Mouse (Mus musculus): Measurements from ENCODE around the gene Ap1ar. TPM values are rescaled to one million over a fixed set of nuclear protein-coding genes. Genes with fewer than 3 reads are reported as not detected.

Ap1ar gene
- polyA plus RNA-seq, 1 experiment from 2014 or later, result 32.2 TPM

DNA sequence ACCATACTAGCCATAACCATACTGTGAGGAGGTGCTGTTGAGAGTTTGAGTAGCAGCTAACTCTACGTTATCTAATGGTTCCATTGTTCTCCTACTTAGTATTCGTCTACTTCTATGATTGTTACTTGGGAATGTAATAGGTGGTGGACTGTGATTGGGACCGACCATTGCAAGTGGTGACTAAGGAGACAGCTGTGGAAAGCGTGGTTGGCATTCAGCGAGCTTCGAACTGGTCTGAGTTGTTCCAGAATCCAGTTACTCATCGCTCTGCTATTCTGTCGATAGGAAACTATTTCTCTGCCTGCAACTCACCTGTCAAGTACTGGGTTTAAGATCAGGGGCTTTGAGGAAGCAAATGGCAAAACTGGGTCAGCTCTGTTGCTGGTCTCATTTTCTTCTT lies 36.2 kb downstream of the Ap1ar start:
- Histone ChIP-seq H3K27ac (replicated peaks) (no peak overlapping the region), H3K27me3 (ENCODE audit: control insufficient read depth, insufficient read depth, low read length) (no peaks in the 10 kb centered on the region), H3K4me1 (replicated peaks; ENCODE audit: control insufficient read depth, insufficient read depth) (no peaks in the 10 kb centered on the region), H3K36me3 (ENCODE audit: control insufficient read depth, insufficient read depth, low read length) (no peaks in the 10 kb centered on the region), H3K9me3 (ENCODE audit: control insufficient read depth, low read length) (no peaks in the 10 kb centered on the region), H3K9ac (ENCODE audit: low read length) (no peak overlapping the region), H3K4me3 (ENCODE audit: low read depth, low read length) (no peak overlapping the region), H3K4me2 (replicated peaks; ENCODE audit: low read depth) (no peak overlapping the region)
- 88% methylated on average over 8 of the region's 8 CpGs for WGBS
- TF ChIP-seq EP300 (optimal IDR thresholded peaks at IDR 0.05) (no peak), CTCF (IDR thresholded peaks at IDR 0.05; ENCODE audit: low read depth) (no peak)
- ATAC-seq (ENCODE audit: low FRiP score, low TSS enrichment) (no peak), DNase-seq (ENCODE audit: low spot score) (no peak)

DNA sequence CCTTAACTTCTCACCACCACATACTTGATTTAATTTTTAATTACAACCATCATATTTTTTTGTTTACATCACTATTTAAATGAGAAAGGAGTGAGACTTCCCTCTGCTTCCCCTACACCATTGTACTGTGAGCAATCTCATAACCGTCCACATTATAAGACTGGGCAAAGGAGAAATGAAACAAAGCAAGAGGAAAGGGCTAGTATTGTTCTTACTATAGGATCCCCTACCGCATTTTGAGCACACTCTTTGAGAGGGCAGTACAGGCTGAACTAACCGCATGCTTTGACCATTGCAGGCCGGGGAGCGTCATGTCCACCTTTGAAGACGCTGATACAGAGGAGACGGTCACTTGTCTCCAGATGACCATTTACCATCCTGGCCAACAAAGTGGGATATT lies 41.1 kb downstream of the Ap1ar start:
- H3K4me2 ChIP-seq (replicated peaks; ENCODE audit: low read depth), result no peak overlapping the region
- no peaks in the 10 kb centered on the region for H3K4me1 ChIP-seq (replicated peaks; ENCODE audit: control insufficient read depth, insufficient read depth)
- no peak overlapping the region for H3K4me3 ChIP-seq (ENCODE audit: low read depth, low read length)
- ATAC-seq (ENCODE audit: low FRiP score, low TSS enrichment) (no peak), DNase-seq (ENCODE audit: low spot score) (no peak)
- no peaks in the 10 kb centered on the region for H3K36me3 ChIP-seq (ENCODE audit: control insufficient read depth, insufficient read depth, low read length)
- TF ChIP-seq EP300 (optimal IDR thresholded peaks at IDR 0.05), result no peak
- TF ChIP-seq CTCF (IDR thresholded peaks at IDR 0.05; ENCODE audit: low read depth), result no peak
- H3K9ac ChIP-seq (ENCODE audit: low read length), result no peak overlapping the region
- H3K27me3 ChIP-seq (ENCODE audit: control insufficient read depth, insufficient read depth, low read length), result no peaks in the 10 kb centered on the region
- no peak overlapping the region for H3K27ac ChIP-seq (replicated peaks)
- WGBS, result 96% methylated on average over 7 of the region's 7 CpGs
- no peaks in the 10 kb centered on the region for H3K9me3 ChIP-seq (ENCODE audit: control insufficient read depth, low read length)

DNA sequence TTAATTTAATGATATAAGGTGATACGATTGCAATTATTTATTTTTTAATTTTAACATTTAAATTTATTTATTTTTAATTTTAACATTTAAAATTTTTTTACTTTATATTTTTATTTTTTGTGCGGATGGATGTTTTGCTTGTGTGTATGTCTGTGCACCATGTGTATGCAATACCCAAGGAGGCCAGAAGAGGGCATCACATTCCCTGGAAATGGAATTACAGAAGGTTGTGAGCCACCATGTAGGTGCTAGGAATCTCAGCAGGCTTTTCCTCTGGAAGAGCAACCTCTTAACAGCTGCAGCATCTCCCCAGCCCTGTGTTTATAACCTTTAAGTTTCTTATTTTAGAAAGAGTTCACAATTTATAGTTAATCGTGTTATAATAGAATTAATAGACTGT lies 41.6 kb downstream of the Ap1ar start:
- TF ChIP-seq CTCF (IDR thresholded peaks at IDR 0.05; ENCODE audit: low read depth) (peak; percentile 41), EP300 (optimal IDR thresholded peaks at IDR 0.05) (no peak)

DNA sequence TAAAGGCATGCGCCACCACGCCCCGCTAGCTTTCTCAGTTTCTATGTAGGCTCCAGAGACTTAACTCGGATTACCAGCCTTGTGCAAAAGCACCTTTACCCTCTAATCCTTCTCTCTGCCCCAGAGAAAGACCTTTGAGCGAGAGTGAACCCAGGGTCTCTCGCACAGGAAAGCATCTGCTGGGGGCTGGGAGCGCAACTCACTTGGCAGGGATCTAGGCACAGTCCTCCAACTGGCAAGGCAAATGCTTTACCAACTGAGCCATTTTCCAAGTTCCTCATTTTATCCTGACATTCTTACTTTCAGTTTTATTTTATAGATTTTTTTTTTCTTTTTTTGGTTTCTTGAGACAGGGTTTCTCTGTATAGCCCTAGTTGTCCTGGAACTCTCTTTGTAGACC lies 44.3 kb downstream of the Ap1ar start:
- DNase-seq (ENCODE audit: low spot score) (no peak), ATAC-seq (ENCODE audit: low FRiP score, low TSS enrichment) (no peak)
- Histone ChIP-seq H3K9ac (ENCODE audit: low read length) (no peak overlapping the region), H3K27ac (replicated peaks) (no peak overlapping the region), H3K9me3 (ENCODE audit: control insufficient read depth, low read length) (no peaks in the 10 kb centered on the region), H3K4me2 (replicated peaks; ENCODE audit: low read depth) (no peak overlapping the region), H3K36me3 (ENCODE audit: control insufficient read depth, insufficient read depth, low read length) (no peaks in the 10 kb centered on the region), H3K4me3 (ENCODE audit: low read depth, low read length) (no peak overlapping the region), H3K4me1 (replicated peaks; ENCODE audit: control insufficient read depth, insufficient read depth) (peaks cover 3% of the 10 kb centered on the region), H3K27me3 (ENCODE audit: control insufficient read depth, insufficient read depth, low read length) (no peaks in the 10 kb centered on the region)
- WGBS, result 91% methylated on average over 7 of the region's 7 CpGs
- TF ChIP-seq CTCF (IDR thresholded peaks at IDR 0.05; ENCODE audit: low read depth) (no peak), EP300 (optimal IDR thresholded peaks at IDR 0.05) (no peak)

More for the DNA sequence above, 41.6 kb downstream of the Ap1ar start:
- H3K4me2 ChIP-seq (replicated peaks; ENCODE audit: low read depth), result no peak overlapping the region
- 94% methylated on average over 3 of the region's 3 CpGs for WGBS
- no peak overlapping the region for H3K27ac ChIP-seq (replicated peaks)
- DNase-seq (ENCODE audit: low spot score), result no peak
- ATAC-seq (ENCODE audit: low FRiP score, low TSS enrichment), result no peak
- no peaks in the 10 kb centered on the region for H3K36me3 ChIP-seq (ENCODE audit: control insufficient read depth, insufficient read depth, low read length)
- no peak overlapping the region for H3K9ac ChIP-seq (ENCODE audit: low read length)
- no peak overlapping the region for H3K4me3 ChIP-seq (ENCODE audit: low read depth, low read length)
- no peaks in the 10 kb centered on the region for H3K27me3 ChIP-seq (ENCODE audit: control insufficient read depth, insufficient read depth, low read length)
- H3K4me1 ChIP-seq (replicated peaks; ENCODE audit: control insufficient read depth, insufficient read depth), result no peaks in the 10 kb centered on the region; the same call in 1 of the 2 replicates
- H3K9me3 ChIP-seq (ENCODE audit: control insufficient read depth, low read length), result no peaks in the 10 kb centered on the region

DNA sequence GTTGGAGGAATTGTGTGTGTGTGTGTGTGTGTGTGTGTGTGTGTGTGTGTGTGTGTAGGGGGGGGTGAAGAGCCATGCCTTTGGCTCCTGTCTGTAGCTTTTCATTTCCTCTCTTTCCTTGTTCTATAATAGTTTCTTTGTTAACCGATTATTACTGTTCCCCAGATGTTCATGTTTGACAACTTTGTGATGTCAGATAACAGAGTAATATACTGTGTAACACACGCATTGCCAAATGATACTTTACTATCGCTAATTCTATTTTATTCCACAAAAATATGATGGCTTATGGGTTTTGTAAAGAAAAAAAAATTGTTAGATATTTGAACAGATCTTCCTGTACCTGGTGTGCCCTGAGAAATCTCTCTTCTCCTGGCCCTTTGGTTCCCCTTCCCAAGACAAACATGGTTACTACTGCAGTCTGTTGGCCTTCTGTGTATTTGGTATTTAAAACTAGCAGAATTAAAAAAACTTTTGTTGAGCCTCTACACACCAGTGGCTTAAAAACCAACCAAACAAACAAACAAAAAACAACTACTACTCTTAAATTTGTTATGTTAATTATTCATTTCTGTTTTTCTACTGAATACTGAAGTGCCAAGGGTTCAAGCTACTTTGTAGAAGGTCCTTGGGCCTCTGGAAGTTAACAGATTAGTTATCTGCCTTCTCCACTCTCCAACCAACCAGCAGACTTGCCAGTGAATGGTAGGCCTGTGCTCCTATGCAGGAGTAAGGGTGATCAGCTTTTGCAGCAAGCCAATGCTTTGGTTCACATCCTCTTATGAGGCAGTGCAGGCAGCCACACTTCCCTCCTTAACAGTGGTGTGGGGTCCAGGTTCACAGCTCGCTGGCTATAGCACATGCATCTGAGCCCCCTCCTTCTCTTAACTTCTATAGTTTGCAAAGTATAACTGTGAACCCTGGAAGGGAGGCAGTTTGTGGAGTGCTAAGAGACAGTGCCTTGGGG lies 45.4 kb downstream of the Ap1ar start:
- ATAC-seq (ENCODE audit: low FRiP score, low TSS enrichment) (no peak), DNase-seq (ENCODE audit: low spot score) (no peak)
- TF ChIP-seq CTCF (IDR thresholded peaks at IDR 0.05; ENCODE audit: low read depth) (no peak), EP300 (optimal IDR thresholded peaks at IDR 0.05) (no peak)
- Histone ChIP-seq H3K36me3 (ENCODE audit: control insufficient read depth, insufficient read depth, low read length) (no peaks in the 10 kb centered on the region), H3K27ac (replicated peaks) (no peak overlapping the region), H3K4me1 (replicated peaks; ENCODE audit: control insufficient read depth, insufficient read depth) (peaks cover 3% of the 10 kb centered on the region), H3K27me3 (ENCODE audit: control insufficient read depth, insufficient read depth, low read length) (no peaks in the 10 kb centered on the region), H3K4me3 (ENCODE audit: low read depth, low read length) (0 out of 2 replicates have a peak overlapping the region, but pooled peaks have one; percentile 62), H3K9me3 (ENCODE audit: control insufficient read depth, low read length) (no peaks in the 10 kb centered on the region), H3K4me2 (replicated peaks; ENCODE audit: low read depth) (peak overlapping the region; percentile 97), H3K9ac (ENCODE audit: low read length) (no peak overlapping the region)
- WGBS, result 58% methylated on average over 4 of the region's 4 CpGs

DNA sequence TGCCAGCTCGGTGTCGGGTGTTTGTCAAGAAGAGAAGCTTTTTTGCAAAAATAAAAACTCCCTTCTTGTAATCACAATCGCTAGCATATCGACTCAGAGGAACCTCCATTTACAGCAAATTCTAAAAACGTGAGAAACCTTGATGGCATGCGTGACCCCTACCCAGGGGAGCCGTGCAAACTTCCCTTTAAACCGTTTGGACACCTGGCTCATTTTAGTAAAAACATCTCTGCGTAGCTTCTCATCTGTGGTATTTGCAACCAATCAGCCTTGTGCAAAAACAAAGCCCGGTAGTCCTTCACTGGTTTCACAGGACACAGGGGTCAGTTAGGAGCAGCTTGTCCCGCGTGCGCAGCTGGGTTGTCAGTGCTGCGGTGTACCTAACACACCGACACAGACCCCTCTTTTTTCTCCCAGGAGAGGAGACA lies 46.3 kb downstream of the Ap1ar start:
- Histone ChIP-seq H3K4me1 (replicated peaks; ENCODE audit: control insufficient read depth, insufficient read depth) (peaks cover 3% of the 10 kb centered on the region), H3K27me3 (ENCODE audit: control insufficient read depth, insufficient read depth, low read length) (no peaks in the 10 kb centered on the region), H3K4me2 (replicated peaks; ENCODE audit: low read depth) (peak overlapping the region; percentile 97), H3K9me3 (ENCODE audit: control insufficient read depth, low read length) (no peaks in the 10 kb centered on the region), H3K4me3 (ENCODE audit: low read depth, low read length) (peak overlapping the region; percentile 62), H3K9ac (ENCODE audit: low read length) (peak overlapping the region; percentile 70), H3K36me3 (ENCODE audit: control insufficient read depth, insufficient read depth, low read length) (no peaks in the 10 kb centered on the region), H3K27ac (replicated peaks) (no peak overlapping the region)
- TF ChIP-seq EP300 (optimal IDR thresholded peaks at IDR 0.05) (no peak), CTCF (IDR thresholded peaks at IDR 0.05; ENCODE audit: low read depth) (no peak)
- WGBS, result 5% methylated on average over 15 of the region's 15 CpGs
- ATAC-seq (ENCODE audit: low FRiP score, low TSS enrichment), result no peak
- DNase-seq (ENCODE audit: low spot score), result no peak
